Mouse (Mus musculus): ENCODE data around the gene Vmn1r42. TPM values are rescaled to one million over a fixed set of nuclear protein-coding genes. Genes with fewer than 3 reads are reported as not detected.
"Not testable (repeated sequence)": the region's sequence is repeated elsewhere in the genome, so short reads cannot be mapped to it uniquely, and the experiment has no call there.

Vmn1r42 gene
- polyA plus RNA-seq (2012; rRNA removed): 0.05 TPM in 1 of 2 replicates, not detected in the other

- not testable (repeated sequence) for DNase-seq (ENCODE audit: low read depth)
Observed at GRCm38 (mm10) chr6:89876313-89876712, at the start of gene Vmn1r42, which contains the start of gene Vmn1r43. Gene Vmn1r42 (minus strand): TSS chr6:89876413. Gene Vmn1r43 (minus strand): TSS chr6:89876413.

- DNase-seq (ENCODE audit: low read depth): no peak
Observed at GRCm38 (mm10) chr6:89883812-89884211, 7.6 kb upstream of the Vmn1r42 start.

GRCm38 (mm10) chr6:89883360-89883759, 7.1 kb upstream of the Vmn1r42 start, which contains the start of gene Vmn1r44:
Gene Vmn1r44 (plus strand): TSS chr6:89883660.
- no peak for DNase-seq (ENCODE audit: low read depth)

- DNase-seq (ENCODE audit: low read depth): no peak
Observed at GRCm38 (mm10) chr6:89880867-89881266, 4.7 kb upstream of the Vmn1r42 start.

GRCm38 (mm10) chr6:89876963-89877362, 750 bp upstream of the Vmn1r42 start:
- no peak for DNase-seq (ENCODE audit: low read depth)

GRCm38 (mm10) chr6:89867976-89868375, 8.2 kb downstream of the Vmn1r42 start:
- no peak for DNase-seq (ENCODE audit: low read depth)

GRCm38 (mm10) chr6:89867276-89867675, 8.9 kb downstream of the Vmn1r42 start:
- DNase-seq (ENCODE audit: low read depth): no peak

- no peak for DNase-seq (ENCODE audit: low read depth)
Observed at GRCm38 (mm10) chr6:89863792-89864191, 12.4 kb downstream of the Vmn1r42 start.

- DNase-seq (ENCODE audit: low read depth): no peak
Observed at GRCm38 (mm10) chr6:89859839-89860238, 16.4 kb downstream of the Vmn1r42 start.

GRCm38 (mm10) chr6:89857552-89857951, 18.7 kb downstream of the Vmn1r42 start:
- DNase-seq (ENCODE audit: low read depth): no peak

Other genes with a start within 250 kb of the Vmn1r42 start
- 10.4 and 12.5 TPM in 2 replicates for gene Txnrd3, start 232.4 kb downstream of the Vmn1r42 start, polyA plus RNA-seq (2012; rRNA removed)
- not detected in 2 replicates for gene Vmn1r40, start 168.9 kb downstream of the Vmn1r42 start, polyA plus RNA-seq (2012; rRNA removed)
- gene Vmn1r41, start 135.6 kb downstream of the Vmn1r42 start, polyA plus RNA-seq (2012; rRNA removed): not detected in 2 replicates
- 0.08 and 0.14 TPM in 2 replicates for gene Vmn1r43, start within 50 bp of the Vmn1r42 start, polyA plus RNA-seq (2012; rRNA removed)
- not detected in 2 replicates for gene Vmn1r44, start 7.2 kb upstream of the Vmn1r42 start, polyA plus RNA-seq (2012; rRNA removed)
- gene Vmn1r45, start 64.2 kb upstream of the Vmn1r42 start, polyA plus RNA-seq (2012; rRNA removed): not detected in 2 replicates
- not detected in 2 replicates for gene Vmn1r46, start 92.9 kb upstream of the Vmn1r42 start, polyA plus RNA-seq (2012; rRNA removed)
- not detected in 2 replicates for gene Vmn1r47, start 139.7 kb upstream of the Vmn1r42 start, polyA plus RNA-seq (2012; rRNA removed)
- gene Vmn1r48, start 160.4 kb upstream of the Vmn1r42 start, polyA plus RNA-seq (2012; rRNA removed): not detected in 2 replicates
- gene Vmn1r49, start 202.1 kb upstream of the Vmn1r42 start, polyA plus RNA-seq (2012; rRNA removed): not detected in 2 replicates
- gene Vmn1r50, start 225.0 kb upstream of the Vmn1r42 start, polyA plus RNA-seq (2012; rRNA removed): not detected in 2 replicates
- not detected in 2 replicates for gene Vmn1r51, start 246.2 kb upstream of the Vmn1r42 start, polyA plus RNA-seq (2012; rRNA removed)